Comparison of ENCODE assay signal across 8 mouse cellular contexts in genomic region chr16:87712986-87713693, GRCm38 (mm10). TPM values are rescaled to one million over a fixed set of nuclear protein-coding genes. Genes with fewer than 3 reads are reported as not detected.
A peak's percentile ranks its signal among the peaks of the same experiment; 100 is the strongest.
DNase-seq lines count a peak whose midpoint lies in the region; ATAC-seq and TF ChIP-seq lines count a peak whose summit lies in the region.

No protein-coding gene starts in this region.

- H3K79me2 ChIP-seq in heart, adult 2 months (replicated peaks; ENCODE audit: control insufficient read depth, insufficient read depth, low read length), result peaks cover 10% of the 10 kb centered on the region

- H3K4me3 ChIP-seq in heart, adult 2 months, result no peak overlapping the region

- ATAC-seq in common myeloid progenitor, adult 5-6 weeks (replicated peaks; ENCODE audit: low read depth, poor library complexity, severe bottlenecking), result peak; percentile 81

- H3K27ac ChIP-seq in heart, adult 2 months, result no peak overlapping the region; the same call in 1 of the 2 replicates

- 0 out of 2 replicates have a peak, but pooled peaks have one; percentile 8 for TF ChIP-seq EP300 in heart, adult 2 months (IDR thresholded peaks at IDR 0.05; ENCODE audit: insufficient read depth, low read depth, low read length)

- peaks cover 2% of the 10 kb centered on the region; the same call in 1 of the 2 replicates for H3K36me3 ChIP-seq in heart, adult 2 months (ENCODE audit: control insufficient read depth, insufficient read depth, low read length)

- H3K4me1 ChIP-seq in heart, adult 2 months (ENCODE audit: control insufficient read depth, insufficient read depth, low read length), result peaks cover 37% of the 10 kb centered on the region

- TF ChIP-seq POLR2A in heart, adult 2 months (IDR thresholded peaks at IDR 0.05; ENCODE audit: insufficient read depth, low read depth, low read length), result no peak

- WGBS in heart, adult 2 months, result 41% methylated on average over 18 of the region's 18 CpGs

- no peak overlapping the region for H3K9ac ChIP-seq in heart, adult 2 months (ENCODE audit: low read depth, low read length)

- intact Hi-C loops in heart, adult 2 months (cut with DNase I), result no loop called here
- intact Hi-C loops in heart, postnatal 25 days (cut with DNase I), result no loop called here

- peak; percentile 22 to 49 for DNase-seq in heart, adult 2 months
- no peak for DNase-seq in heart, postnatal 25 days (ENCODE audit: low spot score)
- peak; percentile 77 to 88 for DNase-seq in kidney, postnatal 36 days
- peak; percentile 58 to 59 for DNase-seq in natural killer cell, adult 2 months (ENCODE audit: low spot score in 2 of 2)
- no peak for DNase-seq in cerebellum, postnatal 36 days
- no peak for DNase-seq in embryo, embryonic 10.5 days (ENCODE audit: low spot score)
- DNase-seq in testis, postnatal 10 days (ENCODE audit: low spot score), result no peak

- no peak for TF ChIP-seq CTCF in heart, adult 2 months (IDR thresholded peaks at IDR 0.05)

- H3K27me3 ChIP-seq in heart, adult 2 months (ENCODE audit: control insufficient read depth, insufficient read depth, low read length), result no peaks in the 10 kb centered on the region

RNA-seq across cellular contexts. Expression of gene Bach1, which starts 14.4 kb away (rescaled TPM):
- 10 to 100 TPM; 26.4 to 27.9 TPM for total RNA-seq in heart, adult 2 months (2021)
- 8.3 and 11.1 TPM in 2 replicates for polyA plus RNA-seq in heart, adult 2 months (2012; rRNA removed)
- total RNA-seq in heart, postnatal 25 days (2021), result 10 to 100 TPM; 25.8 to 33.0 TPM
- 29.2 and 33.9 TPM in 2 replicates for total RNA-seq in common myeloid progenitor, adult 5-6 weeks (2017)

Comparison
In these comparisons a context has a peak if more than half of its experiments do, and no peak if none do; other contexts are left out.
1. DNase-seq: peak in heart, adult 2 months (2 of 2), kidney, postnatal 36 days (2 of 2) and natural killer cell, adult 2 months (2 of 2); none in heart, postnatal 25 days (single experiment), cerebellum, postnatal 36 days (0 of 2), embryo, embryonic 10.5 days (single experiment) and testis, postnatal 10 days (single experiment).